Mouse (Mus musculus): Measurements from ENCODE around the gene Ms4a15. TPM values are rescaled to one million over a fixed set of nuclear protein-coding genes. Genes with fewer than 3 reads are reported as not detected.
A peak's percentile ranks its signal among the peaks of the same experiment; 100 is the strongest.

Ms4a15 gene
- polyA plus RNA-seq, 1 experiment from 2014 or later, result not detected

DNA sequence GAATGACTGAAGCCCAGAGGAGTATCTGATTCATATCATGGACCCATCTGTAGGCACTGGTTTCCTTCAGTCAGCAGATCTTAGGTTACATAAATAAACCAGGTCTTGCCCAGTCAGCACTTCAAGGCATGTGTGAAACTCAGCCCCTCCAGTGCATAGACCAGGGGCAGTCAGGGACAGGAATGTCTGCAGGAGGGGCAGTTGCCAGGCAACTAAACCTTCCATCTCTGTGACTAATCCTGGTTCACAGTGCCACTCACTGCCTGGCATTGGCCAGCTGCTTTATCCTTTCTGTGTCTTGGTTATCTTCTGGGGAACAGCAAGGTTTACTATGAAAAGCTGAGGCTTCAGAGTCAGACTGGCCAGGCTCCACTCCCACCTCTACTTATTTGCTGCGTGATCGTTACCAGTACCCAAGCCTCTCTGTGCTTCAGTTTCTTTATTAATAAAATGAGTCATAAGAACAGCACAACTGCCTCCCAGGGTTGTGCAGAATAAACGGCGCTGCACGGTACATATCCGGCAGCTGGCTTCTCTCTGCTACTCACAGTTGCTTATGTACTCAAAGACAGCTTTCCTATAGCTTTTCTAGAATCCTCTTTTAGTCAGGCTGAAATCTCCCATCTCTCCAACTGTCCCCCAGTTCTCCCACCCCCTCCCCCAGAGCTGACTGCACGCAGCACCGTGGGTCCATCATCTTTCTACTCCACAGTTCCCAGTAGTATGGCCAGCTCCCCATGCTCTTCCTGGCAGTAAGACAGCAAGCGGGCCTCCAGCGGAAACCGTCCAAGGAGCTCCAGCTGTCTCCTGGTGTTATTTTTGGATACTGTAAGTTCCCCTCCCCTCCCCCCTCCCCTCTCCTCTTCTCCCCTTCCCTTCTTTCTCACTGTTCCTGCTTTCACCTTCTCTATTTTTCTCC lies 40.8 kb downstream of the Ms4a15 start:
- no peaks in the 10 kb centered on the region for H3K27me3 ChIP-seq (ENCODE audit: low read depth, poor library complexity, severe bottlenecking)
- H3K27ac ChIP-seq, result no peak overlapping the region
- H3K4me1 ChIP-seq, result peaks cover 17% of the 10 kb centered on the region
- no peaks in the 10 kb centered on the region; the same call in 1 of the 2 replicates for H3K36me3 ChIP-seq
- no peaks in the 10 kb centered on the region for H3K9me3 ChIP-seq (replicated peaks)
- 83% methylated on average over 11 of the region's 11 CpGs for WGBS
- DNase-seq (ENCODE audit: low spot score), result no peak
- no peak overlapping the region for H3K4me3 ChIP-seq

DNA sequence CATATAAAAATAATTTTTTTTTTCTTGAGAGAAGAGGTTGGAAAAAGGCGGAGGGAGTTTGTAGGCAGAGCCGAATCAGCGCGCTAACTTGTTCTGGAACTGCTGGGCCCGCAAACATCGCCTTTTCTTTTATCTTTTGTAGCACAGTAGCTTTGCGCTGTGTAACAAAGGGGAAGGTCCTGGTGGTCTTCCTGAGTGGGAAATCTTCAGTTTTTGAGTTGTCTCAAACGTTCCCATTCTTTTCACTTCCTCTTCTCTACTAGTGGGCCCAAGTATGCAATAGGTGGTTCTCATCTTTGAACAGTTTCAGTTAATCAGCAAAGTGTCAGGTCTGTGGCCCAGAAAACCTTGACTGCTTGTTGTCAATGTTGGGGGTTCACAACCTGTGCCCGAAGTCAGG lies 43.5 kb downstream of the Ms4a15 start:
- 44% methylated on average over 9 of the region's 9 CpGs for WGBS
- Histone ChIP-seq H3K36me3 (peaks cover 26% of the 10 kb centered on the region), H3K27ac (peak overlapping the region; percentile 70), H3K9me3 (replicated peaks) (no peaks in the 10 kb centered on the region), H3K4me3 (peak overlapping the region; percentile 95), H3K4me1 (peaks cover 27% of the 10 kb centered on the region), H3K27me3 (ENCODE audit: low read depth, poor library complexity, severe bottlenecking) (no peaks in the 10 kb centered on the region)
- DNase-seq (ENCODE audit: low spot score), result no peak

DNA sequence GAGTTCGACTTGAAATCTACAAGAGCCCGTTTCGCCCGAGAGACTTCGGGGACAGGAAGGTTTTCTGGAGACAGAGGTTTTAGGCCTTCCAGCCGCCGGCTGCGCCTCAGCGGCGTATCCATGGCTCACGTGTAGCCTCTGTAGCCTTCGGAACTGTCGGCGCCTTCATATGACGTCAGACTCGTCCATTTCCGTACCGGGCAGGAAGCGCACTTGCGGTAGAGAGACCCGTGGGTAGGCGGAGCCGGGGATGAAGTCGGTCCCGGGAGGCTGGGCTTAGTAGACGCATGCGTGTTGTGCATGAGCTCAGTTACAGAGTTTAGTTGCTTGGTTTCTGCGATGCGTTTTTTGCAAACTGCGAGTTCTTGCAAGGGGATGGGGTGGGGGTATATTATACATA lies 43.9 kb downstream of the Ms4a15 start, which contains the start of gene Ccdc86:
TSS of gene Ccdc86 (minus strand) at position 155 of the 400 bp plus-strand sequence.
- Histone ChIP-seq H3K4me3 (peak within 1 kb of the TSS; percentile 95), H3K4me1 (peaks cover 27% of the 10 kb centered on the region), H3K9me3 (replicated peaks) (no peaks in the 10 kb centered on the region), H3K27ac (peak within 1 kb of the TSS; percentile 81), H3K36me3 (peaks cover 30% of the 10 kb centered on the region), H3K27me3 (ENCODE audit: low read depth, poor library complexity, severe bottlenecking) (no peaks in the 10 kb centered on the region)
- under 1% methylated on average over 30 of the region's 30 CpGs for whole genome bisulfite sequencing
- DNase-seq (ENCODE audit: low spot score), result peak; percentile 98

DNA sequence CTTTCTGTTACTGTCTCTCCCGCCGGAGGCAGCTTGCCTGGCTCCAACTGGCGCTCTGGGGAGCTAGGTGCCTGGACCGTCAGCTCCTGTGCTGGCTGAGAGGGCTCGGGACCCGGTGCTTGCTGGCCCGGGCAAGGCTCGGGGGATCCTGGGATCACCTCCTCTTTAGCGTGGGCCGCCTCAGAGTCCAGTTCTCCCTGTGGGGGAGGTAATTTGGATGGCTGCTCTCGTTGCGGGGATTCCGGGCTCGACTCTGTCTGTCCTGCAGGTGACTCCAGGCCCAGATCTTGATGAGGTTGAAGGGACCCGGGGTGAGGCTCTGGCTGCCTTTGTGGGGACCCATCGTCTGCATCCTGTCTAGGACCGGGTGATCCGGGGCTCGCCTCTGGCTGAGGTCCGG lies 44.6 kb downstream of the Ms4a15 start:
- peak; percentile 36 for DNase-seq (ENCODE audit: low spot score)
- peak overlapping the region; percentile 95 for H3K4me3 ChIP-seq
- H3K36me3 ChIP-seq, result peaks cover 37% of the 10 kb centered on the region
- peaks cover 27% of the 10 kb centered on the region for H3K4me1 ChIP-seq
- no peaks in the 10 kb centered on the region for H3K9me3 ChIP-seq (replicated peaks)
- H3K27ac ChIP-seq, result peak overlapping the region; percentile 81
- no peaks in the 10 kb centered on the region for H3K27me3 ChIP-seq (ENCODE audit: low read depth, poor library complexity, severe bottlenecking)
- WGBS, result 1% methylated on average over 20 of the region's 20 CpGs

GRCm38 (mm10) chr19:10947219-10947618 lies 45.8 kb downstream of the Ms4a15 start:
- no peak for DNase-seq (ENCODE audit: low spot score)
- Histone ChIP-seq H3K27ac (no peak overlapping the region), H3K36me3 (peaks cover 49% of the 10 kb centered on the region), H3K9me3 (replicated peaks) (no peaks in the 10 kb centered on the region), H3K4me3 (peak overlapping the region; percentile 95), H3K4me1 (peaks cover 27% of the 10 kb centered on the region), H3K27me3 (ENCODE audit: low read depth, poor library complexity, severe bottlenecking) (no peaks in the 10 kb centered on the region)
- 87% methylated on average over 5 of the region's 5 CpGs for whole genome bisulfite sequencing

- WGBS, result 87% methylated on average over 3 of the region's 3 CpGs
- no peak for DNase-seq (ENCODE audit: low spot score)
- Histone ChIP-seq H3K4me3 (peak overlapping the region; percentile 95; the same call in 1 of the 2 replicates), H3K27ac (no peak overlapping the region), H3K4me1 (peaks cover 27% of the 10 kb centered on the region), H3K36me3 (peaks cover 56% of the 10 kb centered on the region), H3K9me3 (replicated peaks) (no peaks in the 10 kb centered on the region), H3K27me3 (ENCODE audit: low read depth, poor library complexity, severe bottlenecking) (no peaks in the 10 kb centered on the region)
Observed at GRCm38 (mm10) chr19:10946506-10946905, 46.5 kb downstream of the Ms4a15 start.

DNA sequence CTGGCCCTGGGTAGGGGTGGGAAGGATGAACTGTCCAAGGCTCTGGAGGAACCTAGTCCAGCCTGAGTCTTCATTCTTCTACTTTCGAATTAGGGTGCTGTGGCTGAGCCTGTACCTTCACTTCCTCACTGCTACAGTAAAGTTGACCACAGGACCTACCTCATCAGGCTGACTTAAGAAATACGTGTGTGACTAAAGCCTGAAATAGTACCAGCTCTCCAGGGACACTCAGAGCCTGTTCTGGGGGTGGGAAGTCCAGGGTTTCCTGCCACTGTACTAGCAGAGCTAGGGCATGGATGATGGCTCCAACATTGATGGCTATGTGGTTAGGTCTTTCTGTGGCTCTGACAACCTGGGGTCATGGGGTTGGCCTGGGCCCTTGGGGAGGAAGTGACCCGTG lies 49.1 kb downstream of the Ms4a15 start:
- no peak overlapping the region for H3K27ac ChIP-seq
- H3K27me3 ChIP-seq (ENCODE audit: low read depth, poor library complexity, severe bottlenecking), result no peaks in the 10 kb centered on the region
- H3K9me3 ChIP-seq (replicated peaks), result no peaks in the 10 kb centered on the region
- 89% methylated on average over 3 of the region's 3 CpGs for WGBS
- no peak overlapping the region for H3K4me3 ChIP-seq
- DNase-seq (ENCODE audit: low spot score), result no peak
- H3K36me3 ChIP-seq, result peaks cover 56% of the 10 kb centered on the region
- peaks cover 36% of the 10 kb centered on the region for H3K4me1 ChIP-seq

GRCm38 (mm10) chr19:10940801-10941457 lies 52.1 kb downstream of the Ms4a15 start:
- WGBS, result 4% methylated on average over 40 of the region's 40 CpGs
- Histone ChIP-seq H3K27me3 (ENCODE audit: low read depth, poor library complexity, severe bottlenecking) (no peaks in the 10 kb centered on the region), H3K9me3 (replicated peaks) (no peaks in the 10 kb centered on the region), H3K4me3 (peak overlapping the region; percentile 55), H3K27ac (peak overlapping the region; percentile 89), H3K4me1 (peaks cover 14% of the 10 kb centered on the region), H3K36me3 (peaks cover 44% of the 10 kb centered on the region)
- peak; percentile 74 for DNase-seq (ENCODE audit: low spot score)

- Histone ChIP-seq H3K9me3 (replicated peaks) (no peaks in the 10 kb centered on the region), H3K4me3 (peak overlapping the region; percentile 55), H3K27me3 (ENCODE audit: low read depth, poor library complexity, severe bottlenecking) (no peaks in the 10 kb centered on the region), H3K27ac (peak overlapping the region; percentile 89), H3K4me1 (peaks cover 14% of the 10 kb centered on the region), H3K36me3 (peaks cover 37% of the 10 kb centered on the region)
- peak; percentile 90 for DNase-seq (ENCODE audit: low spot score)
- WGBS, result 19% methylated on average over 37 of the region's 37 CpGs
Observed at GRCm38 (mm10) chr19:10940097-10940800, 52.8 kb downstream of the Ms4a15 start.

DNA sequence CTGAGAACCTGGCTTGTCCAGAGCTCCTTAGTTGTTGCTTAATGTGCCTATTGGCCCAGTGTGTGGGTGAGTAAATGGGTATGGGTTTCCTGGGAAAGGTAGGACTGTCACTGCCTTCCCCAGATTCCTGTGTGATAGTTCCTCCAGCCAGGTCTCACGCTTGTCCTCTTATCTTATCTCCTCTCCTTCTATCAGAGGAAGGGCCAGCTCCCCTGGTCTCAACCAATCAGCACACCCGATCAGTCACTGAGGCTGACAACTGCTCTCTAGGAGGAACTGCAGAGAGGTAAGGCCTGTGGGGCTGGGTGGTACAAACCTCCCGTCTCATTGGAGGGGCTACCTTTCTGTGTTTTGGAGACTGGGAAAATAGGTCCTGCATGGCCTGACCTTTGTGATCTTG lies 54.3 kb downstream of the Ms4a15 start:
- Histone ChIP-seq H3K4me1 (peaks cover 14% of the 10 kb centered on the region), H3K4me3 (no peak overlapping the region), H3K27ac (no peak overlapping the region), H3K36me3 (peaks cover 22% of the 10 kb centered on the region), H3K27me3 (ENCODE audit: low read depth, poor library complexity, severe bottlenecking) (no peaks in the 10 kb centered on the region), H3K9me3 (replicated peaks) (no peaks in the 10 kb centered on the region)
- no peak for DNase-seq (ENCODE audit: low spot score)
- WGBS, result 39% methylated on average over 3 of the region's 3 CpGs

DNA sequence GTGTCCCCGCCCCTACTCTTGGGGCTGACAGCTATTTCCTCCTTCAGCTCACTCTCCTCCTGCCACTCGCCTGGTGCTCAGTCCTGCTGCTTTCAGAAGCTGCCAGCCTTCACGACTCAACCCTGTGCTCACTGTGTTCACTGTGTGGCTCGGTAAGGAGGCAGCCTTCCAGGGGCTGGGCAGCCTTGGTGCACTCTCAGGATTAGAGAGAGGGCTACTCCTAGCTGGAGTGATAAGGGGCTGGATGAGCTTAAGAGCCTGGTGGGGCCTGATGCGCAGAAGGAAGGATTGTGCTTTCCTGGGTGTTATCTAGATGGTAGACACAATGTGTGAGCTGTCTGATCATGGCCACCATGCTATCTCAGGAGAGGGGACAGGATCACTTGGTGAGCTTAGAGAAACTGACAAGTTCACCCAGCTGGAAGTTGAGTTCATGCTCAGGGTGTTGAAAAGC lies 55.9 kb downstream of the Ms4a15 start, which contains the start of gene Ptgdr2:
TSS of gene Ptgdr2 (plus strand) at position 51 of the 454 bp plus-strand sequence.
- no peaks in the 10 kb centered on the region for H3K27me3 ChIP-seq (ENCODE audit: low read depth, poor library complexity, severe bottlenecking)
- H3K27ac ChIP-seq, result no peak within 1 kb of the TSS
- peaks cover 14% of the 10 kb centered on the region for H3K4me1 ChIP-seq
- no peak for DNase-seq (ENCODE audit: low spot score)
- H3K4me3 ChIP-seq, result no peak within 1 kb of the TSS
- H3K36me3 ChIP-seq, result peaks cover 6% of the 10 kb centered on the region
- no peaks in the 10 kb centered on the region for H3K9me3 ChIP-seq (replicated peaks)
- 41% methylated on average over 5 of the region's 5 CpGs for WGBS

GRCm38 (mm10) chr19:10936077-10936476 lies 57.0 kb downstream of the Ms4a15 start:
- WGBS, result 90% methylated on average over 5 of the region's 5 CpGs
- Histone ChIP-seq H3K4me3 (no peak overlapping the region), H3K27ac (no peak overlapping the region), H3K27me3 (ENCODE audit: low read depth, poor library complexity, severe bottlenecking) (no peaks in the 10 kb centered on the region), H3K4me1 (peaks cover 12% of the 10 kb centered on the region), H3K9me3 (replicated peaks) (no peaks in the 10 kb centered on the region), H3K36me3 (no peaks in the 10 kb centered on the region)
- DNase-seq (ENCODE audit: low spot score), result no peak
